Mouse (Mus musculus): ENCODE results near the gene Mss51. TPM values are rescaled to one million over a fixed set of nuclear protein-coding genes. Genes with fewer than 3 reads are reported as not detected.

The Mss51 gene
- polyA plus RNA-seq (2015; fragmentation: Nextera tagmentation; extraction: Ambion mirVana) = 0.25 and 0.60 TPM in 2 replicates

- H3K4me1 ChIP-seq (ENCODE audit: control insufficient read depth, insufficient read depth, low read length) = no peaks in the 10 kb centered on the region
- ATAC-seq (replicated peaks; ENCODE audit: extremely low read depth, insufficient read depth, low FRiP score) = no peak
- no peak within 1 kb of the TSS for H3K4me2 ChIP-seq (ENCODE audit: low read depth, low read length)
- H3K27me3 ChIP-seq (ENCODE audit: control insufficient read depth, insufficient read depth, low read length) = no peaks in the 10 kb centered on the region
- H3K9me3 ChIP-seq (replicated peaks; ENCODE audit: control insufficient read depth, low read length) = no peaks in the 10 kb centered on the region
- no peak within 1 kb of the TSS for H3K9ac ChIP-seq (ENCODE audit: low read length)
- WGBS = 68% methylated on average over 2 of the region's 2 CpGs
- no peak within 1 kb of the TSS for H3K27ac ChIP-seq (ENCODE audit: low read length)
- H3K36me3 ChIP-seq (ENCODE audit: control insufficient read depth, insufficient read depth) = peaks cover 29% of the 10 kb centered on the region
- no peak within 1 kb of the TSS for H3K4me3 ChIP-seq (ENCODE audit: low read length)
These were observed at the start of gene Mss51 for GRCm38 (mm10) chr14:20496603-20497002. Gene Mss51 (minus strand): TSS chr14:20496901.

GRCm38 (mm10) chr14:20546415-20546814, 49.7 kb upstream of the Mss51 start, which contains the start of gene Ppp3cb:
Gene Ppp3cb (minus strand): TSS chr14:20546573.
- H3K9ac ChIP-seq (ENCODE audit: low read length) = peak within 1 kb of the TSS; percentile 83
- peak within 1 kb of the TSS; percentile 71 for H3K4me2 ChIP-seq (ENCODE audit: low read depth, low read length)
- H3K36me3 ChIP-seq (ENCODE audit: control insufficient read depth, insufficient read depth) = peaks cover 9% of the 10 kb centered on the region
- peak within 1 kb of the TSS; percentile 70 for H3K4me3 ChIP-seq (ENCODE audit: low read length)
- H3K9me3 ChIP-seq (replicated peaks; ENCODE audit: control insufficient read depth, low read length) = no peaks in the 10 kb centered on the region
- H3K27me3 ChIP-seq (ENCODE audit: control insufficient read depth, insufficient read depth, low read length) = no peaks in the 10 kb centered on the region
- H3K27ac ChIP-seq (ENCODE audit: low read length) = peak within 1 kb of the TSS; percentile 97
- peak; percentile 91 for ATAC-seq (replicated peaks; ENCODE audit: extremely low read depth, insufficient read depth, low FRiP score)
- H3K4me1 ChIP-seq (ENCODE audit: control insufficient read depth, insufficient read depth, low read length) = peaks cover 13% of the 10 kb centered on the region
- WGBS = 2% methylated on average over 24 of the region's 29 CpGs

GRCm38 (mm10) chr14:20545529-20546331, 49.0 kb upstream of the Mss51 start:
- peak; percentile 98 for ATAC-seq (replicated peaks; ENCODE audit: extremely low read depth, insufficient read depth, low FRiP score)
- peak overlapping the region; percentile 97 for H3K27ac ChIP-seq (ENCODE audit: low read length)
- H3K4me2 ChIP-seq (ENCODE audit: low read depth, low read length) = peak overlapping the region; percentile 71
- H3K9me3 ChIP-seq (replicated peaks; ENCODE audit: control insufficient read depth, low read length) = no peaks in the 10 kb centered on the region
- H3K9ac ChIP-seq (ENCODE audit: low read length) = peak overlapping the region; percentile 83
- H3K36me3 ChIP-seq (ENCODE audit: control insufficient read depth, insufficient read depth) = peaks cover 7% of the 10 kb centered on the region
- no peaks in the 10 kb centered on the region for H3K27me3 ChIP-seq (ENCODE audit: control insufficient read depth, insufficient read depth, low read length)
- H3K4me3 ChIP-seq (ENCODE audit: low read length) = peak overlapping the region; percentile 70
- H3K4me1 ChIP-seq (ENCODE audit: control insufficient read depth, insufficient read depth, low read length) = peaks cover 13% of the 10 kb centered on the region
- WGBS = 0% methylated on average over 61 of the region's 67 CpGs

GRCm38 (mm10) chr14:20544467-20545411, 48.0 kb upstream of the Mss51 start:
- Histone ChIP-seq H3K4me1 (ENCODE audit: control insufficient read depth, insufficient read depth, low read length) (peaks cover 13% of the 10 kb centered on the region), H3K36me3 (ENCODE audit: control insufficient read depth, insufficient read depth) (peaks cover 2% of the 10 kb centered on the region), H3K4me2 (ENCODE audit: low read depth, low read length) (peak overlapping the region; percentile 71), H3K9me3 (replicated peaks; ENCODE audit: control insufficient read depth, low read length) (no peaks in the 10 kb centered on the region), H3K9ac (ENCODE audit: low read length) (peak overlapping the region; percentile 83), H3K27me3 (ENCODE audit: control insufficient read depth, insufficient read depth, low read length) (no peaks in the 10 kb centered on the region), H3K27ac (ENCODE audit: low read length) (no peak overlapping the region), H3K4me3 (ENCODE audit: low read length) (peak overlapping the region; percentile 38)
- WGBS = 62% methylated on average over 7 of the region's 7 CpGs
- no peak for ATAC-seq (replicated peaks; ENCODE audit: extremely low read depth, insufficient read depth, low FRiP score)

GRCm38 (mm10) chr14:20529643-20530042, 32.9 kb upstream of the Mss51 start:
- Histone ChIP-seq H3K4me1 (ENCODE audit: control insufficient read depth, insufficient read depth, low read length) (no peaks in the 10 kb centered on the region), H3K9ac (ENCODE audit: low read length) (no peak overlapping the region), H3K27me3 (ENCODE audit: control insufficient read depth, insufficient read depth, low read length) (no peaks in the 10 kb centered on the region), H3K27ac (ENCODE audit: low read length) (no peak overlapping the region), H3K4me2 (ENCODE audit: low read depth, low read length) (no peak overlapping the region), H3K9me3 (replicated peaks; ENCODE audit: control insufficient read depth, low read length) (no peaks in the 10 kb centered on the region), H3K36me3 (ENCODE audit: control insufficient read depth, insufficient read depth) (no peaks in the 10 kb centered on the region), H3K4me3 (ENCODE audit: low read length) (no peak overlapping the region)
- ATAC-seq (replicated peaks; ENCODE audit: extremely low read depth, insufficient read depth, low FRiP score) = no peak
- 78% methylated on average over 4 of the region's 4 CpGs for WGBS

GRCm38 (mm10) chr14:20520179-20520578, 23.5 kb upstream of the Mss51 start:
- Histone ChIP-seq H3K27me3 (ENCODE audit: control insufficient read depth, insufficient read depth, low read length) (no peaks in the 10 kb centered on the region), H3K36me3 (ENCODE audit: control insufficient read depth, insufficient read depth) (peaks cover 9% of the 10 kb centered on the region; the same call in 1 of the 2 replicates), H3K4me1 (ENCODE audit: control insufficient read depth, insufficient read depth, low read length) (no peaks in the 10 kb centered on the region), H3K27ac (ENCODE audit: low read length) (no peak overlapping the region), H3K4me2 (ENCODE audit: low read depth, low read length) (no peak overlapping the region), H3K4me3 (ENCODE audit: low read length) (no peak overlapping the region), H3K9ac (ENCODE audit: low read length) (no peak overlapping the region), H3K9me3 (replicated peaks; ENCODE audit: control insufficient read depth, low read length) (no peaks in the 10 kb centered on the region)
- ATAC-seq (replicated peaks; ENCODE audit: extremely low read depth, insufficient read depth, low FRiP score) = no peak
- WGBS = 94% methylated on average over 2 of the region's 2 CpGs

- no peaks in the 10 kb centered on the region for H3K9me3 ChIP-seq (replicated peaks; ENCODE audit: control insufficient read depth, low read length)
- no peak overlapping the region for H3K4me2 ChIP-seq (ENCODE audit: low read depth, low read length)
- H3K9ac ChIP-seq (ENCODE audit: low read length) = no peak overlapping the region
- ATAC-seq (replicated peaks; ENCODE audit: extremely low read depth, insufficient read depth, low FRiP score) = no peak
- no peak overlapping the region for H3K4me3 ChIP-seq (ENCODE audit: low read length)
- peaks cover 9% of the 10 kb centered on the region for H3K36me3 ChIP-seq (ENCODE audit: control insufficient read depth, insufficient read depth)
- 74% methylated on average over 2 of the region's 2 CpGs for WGBS
- no peak overlapping the region for H3K27ac ChIP-seq (ENCODE audit: low read length)
- no peaks in the 10 kb centered on the region for H3K27me3 ChIP-seq (ENCODE audit: control insufficient read depth, insufficient read depth, low read length)
- H3K4me1 ChIP-seq (ENCODE audit: control insufficient read depth, insufficient read depth, low read length) = no peaks in the 10 kb centered on the region
These were observed 11.7 kb upstream of the Mss51 start for GRCm38 (mm10) chr14:20508424-20508823.

GRCm38 (mm10) chr14:20502966-20503365, 6.3 kb upstream of the Mss51 start:
- H3K4me1 ChIP-seq (ENCODE audit: control insufficient read depth, insufficient read depth, low read length) = no peaks in the 10 kb centered on the region
- no peaks in the 10 kb centered on the region for H3K9me3 ChIP-seq (replicated peaks; ENCODE audit: control insufficient read depth, low read length)
- H3K27me3 ChIP-seq (ENCODE audit: control insufficient read depth, insufficient read depth, low read length) = no peaks in the 10 kb centered on the region
- peaks cover 11% of the 10 kb centered on the region for H3K36me3 ChIP-seq (ENCODE audit: control insufficient read depth, insufficient read depth)
- no peak overlapping the region for H3K4me3 ChIP-seq (ENCODE audit: low read length)
- H3K9ac ChIP-seq (ENCODE audit: low read length) = no peak overlapping the region
- no peak overlapping the region for H3K4me2 ChIP-seq (ENCODE audit: low read depth, low read length)
- H3K27ac ChIP-seq (ENCODE audit: low read length) = no peak overlapping the region
- WGBS = 88% methylated on average over 10 of the region's 10 CpGs
- ATAC-seq (replicated peaks; ENCODE audit: extremely low read depth, insufficient read depth, low FRiP score) = no peak; the same call in 1 of the 2 replicates

Data from heart, embryonic 16.5 days (tissue).